Mouse (Mus musculus): ENCODE results near the gene Ccdc14. TPM values are rescaled to one million over a fixed set of nuclear protein-coding genes. Genes with fewer than 3 reads are reported as not detected.
A peak's percentile ranks its signal among the peaks of the same experiment; 100 is the strongest.
"Not testable (repeated sequence)": the region's sequence is repeated elsewhere in the genome, so short reads cannot be mapped to it uniquely, and the experiment has no call there.

Gene Ccdc14
- total RNA-seq, 4 experiments from 2014 or later, result 1.9 to 3.1 (median 2.4) TPM

- no peak for DNase-seq (ENCODE audit: low spot score)
Observed at GRCm38 (mm10) chr16:34711481-34711880, 21.1 kb downstream of the Ccdc14 start.

GRCm38 (mm10) chr16:34725156-34725555 is 34.7 kb downstream of the Ccdc14 start:
- no peak for DNase-seq (ENCODE audit: low spot score)

- not testable (repeated sequence) for DNase-seq (ENCODE audit: low spot score)
Observed at GRCm38 (mm10) chr16:34728610-34729009, 38.2 kb downstream of the Ccdc14 start.

- DNase-seq (ENCODE audit: low spot score), result no peak
Observed at GRCm38 (mm10) chr16:34729371-34729770, 39.0 kb downstream of the Ccdc14 start.

GRCm38 (mm10) chr16:34738656-34739233 is 48.3 kb downstream of the Ccdc14 start:
- DNase-seq (ENCODE audit: low spot score), result no peak

- no peak for DNase-seq (ENCODE audit: low spot score)
Observed at GRCm38 (mm10) chr16:34742930-34743329, 52.5 kb downstream of the Ccdc14 start.

- peak; percentile 76 for DNase-seq (ENCODE audit: low spot score)
Observed at GRCm38 (mm10) chr16:34745065-34745585, 54.7 kb downstream of the Ccdc14 start, which contains the start of gene Mylk. TSS of gene Mylk (plus strand) at chr16:34745210.

- DNase-seq (ENCODE audit: low spot score), result no peak
Observed at GRCm38 (mm10) chr16:34748081-34748720, 57.8 kb downstream of the Ccdc14 start.

GRCm38 (mm10) chr16:34749536-34749935 is 59.1 kb downstream of the Ccdc14 start:
- no peak for DNase-seq (ENCODE audit: low spot score)

GRCm38 (mm10) chr16:34752026-34752425 is 61.6 kb downstream of the Ccdc14 start:
- DNase-seq (ENCODE audit: low spot score), result no peak

- DNase-seq (ENCODE audit: low spot score), result no peak
Observed at GRCm38 (mm10) chr16:34752977-34753376, 62.6 kb downstream of the Ccdc14 start.

GRCm38 (mm10) chr16:34756991-34757390 is 66.6 kb downstream of the Ccdc14 start:
- no peak for DNase-seq (ENCODE audit: low spot score)

GRCm38 (mm10) chr16:34758205-34758604 is 67.8 kb downstream of the Ccdc14 start:
- no peak for DNase-seq (ENCODE audit: low spot score)

- no peak for DNase-seq (ENCODE audit: low spot score)
Observed at GRCm38 (mm10) chr16:34763959-34764591, 73.7 kb downstream of the Ccdc14 start.

GRCm38 (mm10) chr16:34765666-34766065 is 75.2 kb downstream of the Ccdc14 start:
- DNase-seq (ENCODE audit: low spot score), result no peak

- no peak for DNase-seq (ENCODE audit: low spot score)
Observed at GRCm38 (mm10) chr16:34766193-34766592, 75.8 kb downstream of the Ccdc14 start.

- no peak for DNase-seq (ENCODE audit: low spot score)
Observed at GRCm38 (mm10) chr16:34767443-34767842, 77.0 kb downstream of the Ccdc14 start.

- DNase-seq (ENCODE audit: low spot score), result no peak
Observed at GRCm38 (mm10) chr16:34768436-34768835, 78.0 kb downstream of the Ccdc14 start.

GRCm38 (mm10) chr16:34770127-34770526 is 79.7 kb downstream of the Ccdc14 start:
- DNase-seq (ENCODE audit: low spot score), result no peak

GRCm38 (mm10) chr16:34772445-34773032 is 82.1 kb downstream of the Ccdc14 start:
- no peak for DNase-seq (ENCODE audit: low spot score)
